Mouse (Mus musculus) adrenal gland, postnatal 25 days (tissue): ENCODE results near the gene Sbk1. TPM values are rescaled to one million over a fixed set of nuclear protein-coding genes. Genes with fewer than 3 reads are reported as not detected.

Experiments
- DNase-seq: peaks from one replicate; pipeline ENCODE4 v3.0.0; 2021; ENCODE audit warnings: mixed read lengths
- total RNA-seq: library from RNA; stranded (reverse); gene quantifications from 2 replicates; pipeline ENCODE4 v1.2.3, GENCODE M21; 2021

Gene Sbk1
- total RNA-seq, 1 experiment from 2014 or later, result 102 TPM

- no peak for DNase-seq
Measured at GRCm38 (mm10) chr7:126338906-126339305, 66.5 kb downstream of the Sbk1 start.

GRCm38 (mm10) chr7:126339521-126339971 lies 67.1 kb downstream of the Sbk1 start:
- DNase-seq, result no peak

- DNase-seq, result no peak
Measured at GRCm38 (mm10) chr7:126340206-126340618, 67.8 kb downstream of the Sbk1 start.

GRCm38 (mm10) chr7:126340896-126341295 lies 68.5 kb downstream of the Sbk1 start:
- no peak for DNase-seq

Other genes starting within 250 kb of the Sbk1 start
- 52.1 and 77.9 TPM in 2 replicates for gene Gsg1l, start 190.2 kb upstream of the Sbk1 start, total RNA-seq
- 102 and 119 TPM in 2 replicates for gene Xpo6, start 72.1 kb upstream of the Sbk1 start, total RNA-seq
- gene Lat, start 97.0 kb downstream of the Sbk1 start, total RNA-seq, result 0.43 and 1.0 TPM in 2 replicates
- 43.1 and 54.8 TPM in 2 replicates for gene Spns1, start 104.8 kb downstream of the Sbk1 start, total RNA-seq
- 8.6 and 8.7 TPM in 2 replicates for gene Nfatc2ip, start 124.1 kb downstream of the Sbk1 start, total RNA-seq
- 0.67 and 1.9 TPM in 2 replicates for gene Cd19, start 142.3 kb downstream of the Sbk1 start, total RNA-seq
- 58.2 and 82.6 TPM in 2 replicates for gene Rabep2, start 156.1 kb downstream of the Sbk1 start, total RNA-seq
- not detected in 2 replicates for gene Atp2a1, start 190.5 kb downstream of the Sbk1 start, total RNA-seq
- 60.4 and 63.6 TPM in 2 replicates for gene Sh2b1, start 202.8 kb downstream of the Sbk1 start, total RNA-seq
- 180 and 191 TPM in 2 replicates for gene Tufm, start 214.7 kb downstream of the Sbk1 start, total RNA-seq
- 123 and 138 TPM in 2 replicates for gene Atxn2l, start 230.8 kb downstream of the Sbk1 start, total RNA-seq